Mouse (Mus musculus): Measurements from ENCODE around the gene Nmnat3.

- no peak for TF ChIP-seq CTCF (IDR thresholded peaks at IDR 0.05; ENCODE audit: low read depth)
- TF ChIP-seq EP300 (optimal IDR thresholded peaks at IDR 0.05) = no peak
These were observed 10.2 kb downstream of the Nmnat3 start for GRCm38 (mm10) chr9:98297234-98297936.

Measured in stomach, postnatal 0 days (tissue).